Mouse (Mus musculus) forebrain, embryonic 11.5 days (tissue): Measurements from ENCODE around the gene B3gnt2. TPM values are rescaled to one million over a fixed set of nuclear protein-coding genes. Genes with fewer than 3 reads are reported as not detected.
A peak's percentile ranks its signal among the peaks of the same experiment; 100 is the strongest.

Experiments used
- ATAC-seq: fragments of 200-750 bp; cut with Nextera tagmentation; replicated peaks from 2 replicates; pipeline ENCODE4 v1.8.0; 2017; ENCODE audit warnings: moderate TSS enrichment; ENCODE audit not compliant: low FRiP score
- DNase-seq: peaks from one replicate; pipeline ENCODE4 v3.0.0-alpha.2; 2017; ENCODE audit warnings: low spot score
- H3K27ac ChIP-seq: fragments of 300-500 bp; sonication (generic); 2 replicates; pipeline ENCODE4 v1.5.1; 2014; ENCODE audit warnings: low read depth, low read length
- H3K27me3 ChIP-seq: fragments of 300-500 bp; sonication (generic); 2 replicates; pipeline ENCODE4 v1.6.1; 2014; ENCODE audit warnings: mild to moderate bottlenecking, low read length, mixed read lengths; ENCODE audit not compliant: control insufficient read depth, insufficient read depth
- H3K36me3 ChIP-seq: fragments of 300-500 bp; sonication (generic); 2 replicates; pipeline ENCODE4 v1.6.1; 2014; ENCODE audit warnings: mild to moderate bottlenecking, low read length, moderate library complexity, mixed read lengths; ENCODE audit not compliant: control insufficient read depth, insufficient read depth
- H3K4me1 ChIP-seq: fragments of 300-500 bp; sonication (generic); replicated peaks from 2 replicates; pipeline ENCODE4 v1.6.1; 2014; ENCODE audit warnings: low read length, mixed read lengths; ENCODE audit not compliant: control insufficient read depth, insufficient read depth
- H3K4me2 ChIP-seq: fragments of 300-500 bp; sonication (generic); 2 replicates; pipeline ENCODE4 v1.6.1; 2014; ENCODE audit warnings: low read depth, mild to moderate bottlenecking, low read length, moderate library complexity, mixed read lengths; ENCODE audit not compliant: severe bottlenecking
- H3K4me3 ChIP-seq: fragments of 300-500 bp; sonication (generic); 2 replicates; pipeline ENCODE4 v1.5.1; 2014; ENCODE audit warnings: low read depth, low read length
- H3K9ac ChIP-seq: fragments of 300-500 bp; sonication (generic); 2 replicates; pipeline ENCODE4 v1.6.1; 2014; ENCODE audit warnings: low read length
- H3K9me3 ChIP-seq: fragments of 300-500 bp; sonication (generic); 2 replicates; pipeline ENCODE4 v1.6.1; 2016; ENCODE audit warnings: low read length, mixed read lengths; ENCODE audit not compliant: control insufficient read depth
- WGBS: fragments of 180-500 bp; shearing (Covaris S2); extraction: QIAGEN DNeasy Blood & Tissue Kit; methylation state at CpG from one replicate; pipeline ENCODE4 v1.1.7; 2014; 5-methylcytosine and 5-hydroxymethylcytosine counted together
- polyA plus RNA-seq: library from polyadenylated mRNA; unstranded; fragments of >200 nt; fragmentation: Nextera tagmentation; extraction: Ambion mirVana; gene quantifications from 2 replicates; pipeline ENCODE4 v1.2.1, GENCODE M21; 2014

B3gnt2 gene
- polyA plus RNA-seq, 1 experiment from 2014 or later: 2.4 TPM

DNA sequence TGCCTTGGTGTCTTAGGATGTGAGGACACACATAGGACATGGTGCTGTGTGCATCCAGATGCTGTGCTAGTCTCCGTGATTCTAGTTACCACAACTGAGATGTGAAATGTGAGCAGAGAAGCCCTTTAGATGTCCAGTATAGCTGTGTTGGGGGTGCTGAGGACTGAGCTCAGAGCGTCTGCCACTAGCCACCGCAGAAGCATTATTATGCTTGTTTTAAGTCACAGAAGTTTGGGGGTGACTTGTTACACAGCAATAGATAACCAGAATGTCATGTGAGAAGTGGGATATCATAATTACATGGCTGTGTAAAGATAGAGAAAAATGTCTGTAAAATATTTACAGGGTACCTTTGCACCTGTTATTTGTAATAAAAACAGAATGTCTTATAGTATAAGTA, 109.2 kb downstream of the B3gnt2 start:
- H3K27me3 ChIP-seq: no peaks in the 10 kb centered on the region
- no peaks in the 10 kb centered on the region for H3K36me3 ChIP-seq
- H3K4me2 ChIP-seq: no peak overlapping the region
- 92% methylated on average over 3 of the region's 3 CpGs for WGBS
- DNase-seq (no peak), ATAC-seq (no peak)
- no peaks in the 10 kb centered on the region for H3K4me1 ChIP-seq
- no peaks in the 10 kb centered on the region for H3K9me3 ChIP-seq
- H3K27ac ChIP-seq: no peak overlapping the region
- H3K4me3 ChIP-seq: no peak overlapping the region
- H3K9ac ChIP-seq: no peak overlapping the region

DNA sequence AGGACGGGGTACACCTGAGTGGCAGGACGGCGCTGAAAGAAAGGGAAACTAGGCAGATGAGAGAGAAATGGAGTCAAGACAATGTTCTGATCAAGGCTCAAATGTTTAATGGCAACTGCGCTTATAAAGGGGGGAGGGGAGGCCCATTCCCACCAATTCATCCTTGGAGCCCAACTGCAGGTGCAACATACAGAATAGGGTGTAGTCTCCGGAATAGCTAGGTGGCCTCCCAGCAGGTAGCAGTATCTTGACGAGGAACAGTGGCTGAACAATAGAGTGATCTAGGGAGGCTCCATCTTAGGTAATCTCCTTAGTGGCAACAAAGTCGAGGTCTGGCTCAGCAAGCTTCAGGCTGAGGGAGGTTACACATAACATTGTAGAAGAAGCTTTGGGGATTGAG, 113.4 kb downstream of the B3gnt2 start:
- Histone ChIP-seq H3K4me3 (no peak overlapping the region), H3K27ac (no peak overlapping the region), H3K9ac (no peak overlapping the region), H3K9me3 (no peaks in the 10 kb centered on the region), H3K36me3 (no peaks in the 10 kb centered on the region), H3K27me3 (no peaks in the 10 kb centered on the region), H3K4me1 (no peaks in the 10 kb centered on the region), H3K4me2 (no peak overlapping the region)
- ATAC-seq (no peak), DNase-seq (no peak)
- 71% methylated on average over 7 of the region's 7 CpGs for WGBS

DNA sequence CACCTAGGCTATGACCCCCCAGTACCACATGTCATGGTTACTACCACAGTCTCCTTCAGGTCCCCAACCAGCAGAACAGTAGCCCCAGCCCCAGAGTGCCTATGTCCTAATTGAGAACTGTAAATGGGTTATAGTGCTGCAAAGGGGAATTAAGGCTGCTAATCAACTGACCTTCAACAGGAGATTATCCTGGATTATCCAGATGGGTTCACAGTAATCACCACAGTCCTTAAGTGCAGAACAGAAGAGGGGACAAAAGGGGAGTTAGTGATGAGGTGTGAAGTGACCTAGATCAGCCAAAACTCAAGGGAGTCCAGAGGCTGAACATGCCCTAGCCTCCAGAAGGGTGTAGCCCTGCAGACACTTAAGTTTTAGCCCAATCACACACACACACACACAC, 115.4 kb downstream of the B3gnt2 start:
- Histone ChIP-seq H3K4me1 (no peaks in the 10 kb centered on the region; the same call in 1 of the 2 replicates), H3K27ac (no peak overlapping the region)
- no peak for ATAC-seq

DNA sequence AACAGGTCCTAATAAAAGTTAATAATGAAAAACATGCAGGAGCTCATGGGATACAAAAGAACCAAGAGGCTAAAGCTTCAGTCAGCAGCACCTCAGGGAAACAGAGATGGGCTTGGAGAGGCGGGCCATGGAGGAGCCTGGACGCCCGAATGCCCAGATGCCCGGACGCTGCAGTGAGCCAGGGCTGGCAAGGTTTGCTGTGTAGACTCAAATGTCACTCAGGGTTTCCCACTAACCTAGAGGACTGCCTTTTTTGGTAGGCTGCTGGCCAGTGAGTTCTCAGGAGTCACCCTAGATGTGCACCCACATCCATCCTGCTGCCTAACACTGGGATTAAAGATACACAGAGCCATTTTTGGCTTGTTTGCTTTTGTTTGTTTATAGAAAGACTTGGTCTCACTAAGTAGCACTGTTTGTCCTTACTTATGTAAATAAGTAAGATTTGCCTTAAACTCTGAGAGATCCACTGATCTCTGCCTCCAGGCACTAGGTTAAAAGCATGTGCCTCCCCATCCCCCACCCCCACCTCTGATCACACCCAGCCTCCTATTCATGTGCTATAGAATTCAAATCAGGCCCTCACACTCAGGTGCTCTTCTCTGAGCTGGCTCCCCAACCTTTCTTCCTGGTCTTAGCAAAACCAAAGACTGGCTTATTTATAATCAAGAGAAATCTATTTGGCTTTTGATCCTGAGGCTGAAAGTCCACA, 117.0 kb downstream of the B3gnt2 start:
- Histone ChIP-seq H3K4me3 (no peak overlapping the region), H3K9me3 (no peaks in the 10 kb centered on the region), H3K4me1 (no peaks in the 10 kb centered on the region; the same call in 1 of the 2 replicates), H3K27ac (no peak overlapping the region), H3K27me3 (no peaks in the 10 kb centered on the region), H3K36me3 (no peaks in the 10 kb centered on the region), H3K4me2 (no peak overlapping the region), H3K9ac (no peak overlapping the region)
- DNase-seq: no peak
- ATAC-seq: no peak
- 89% methylated on average over 5 of the region's 5 CpGs for WGBS

More for the DNA sequence above, 115.4 kb downstream of the B3gnt2 start:
- DNase-seq: no peak
- Histone ChIP-seq H3K9ac (no peak overlapping the region), H3K36me3 (no peaks in the 10 kb centered on the region), H3K27me3 (no peaks in the 10 kb centered on the region), H3K4me3 (no peak overlapping the region), H3K9me3 (no peaks in the 10 kb centered on the region), H3K4me2 (no peak overlapping the region)

DNA sequence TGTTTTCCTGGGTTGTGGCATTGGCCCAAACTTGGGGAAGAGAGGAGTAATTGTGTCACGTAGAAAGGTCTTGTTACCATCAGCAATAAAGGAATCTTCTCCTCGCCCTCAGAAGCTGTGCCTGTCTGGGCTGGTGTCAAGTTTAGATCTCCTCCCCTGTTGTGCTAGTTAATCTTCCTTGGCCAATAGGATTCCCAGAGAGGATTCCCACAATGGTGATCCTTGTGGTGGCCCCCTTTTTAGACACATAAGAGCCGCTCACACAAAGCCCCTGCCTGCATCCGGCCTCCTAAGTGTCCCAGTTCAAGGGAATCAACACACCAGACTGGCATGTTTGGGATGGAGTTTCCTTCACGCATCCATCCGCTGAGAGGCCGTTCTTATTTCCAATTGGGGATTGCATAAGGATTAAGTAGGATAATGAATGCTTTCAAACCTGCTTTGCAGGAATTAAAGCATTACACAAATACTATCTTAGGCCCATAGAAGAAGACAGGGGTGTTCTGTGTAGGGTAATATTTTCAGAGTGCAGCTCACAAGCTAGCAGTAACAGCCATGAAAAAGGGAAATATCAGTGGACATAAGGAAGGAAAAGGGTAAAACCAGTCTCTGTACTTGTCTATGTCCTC, 118.6 kb downstream of the B3gnt2 start:
- DNase-seq (no peak), ATAC-seq (peak; percentile 73)
- 16% methylated on average over 7 of the region's 7 CpGs for WGBS
- Histone ChIP-seq H3K4me3 (no peak overlapping the region), H3K27ac (no peak overlapping the region), H3K9ac (no peak overlapping the region), H3K4me2 (no peak overlapping the region), H3K36me3 (no peaks in the 10 kb centered on the region), H3K4me1 (no peaks in the 10 kb centered on the region; the same call in 1 of the 2 replicates), H3K27me3 (no peaks in the 10 kb centered on the region), H3K9me3 (no peaks in the 10 kb centered on the region)

DNA sequence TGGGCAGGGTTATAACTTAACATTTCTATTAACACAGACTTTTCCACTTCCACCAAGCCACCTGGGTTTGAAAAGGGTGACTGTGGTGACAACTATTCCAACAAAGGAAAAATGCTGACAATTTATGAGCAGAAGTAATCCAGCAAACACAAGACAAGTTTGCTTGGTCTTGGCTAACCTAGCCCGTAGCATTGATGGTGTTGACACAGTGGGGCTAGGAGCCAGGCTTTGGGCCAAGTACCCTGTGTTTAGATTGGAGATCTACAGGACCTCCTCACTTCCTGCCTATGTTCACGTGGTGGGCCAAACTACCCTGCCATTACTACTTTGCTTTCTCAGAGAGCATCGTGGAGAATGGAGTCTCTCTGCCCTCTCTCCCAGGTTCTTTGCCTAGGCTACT, 119.3 kb downstream of the B3gnt2 start:
- WGBS: 81% methylated on average over 3 of the region's 3 CpGs
- Histone ChIP-seq H3K4me1 (no peaks in the 10 kb centered on the region; the same call in 1 of the 2 replicates), H3K36me3 (no peaks in the 10 kb centered on the region), H3K9me3 (no peaks in the 10 kb centered on the region), H3K4me2 (no peak overlapping the region), H3K27me3 (no peaks in the 10 kb centered on the region), H3K4me3 (no peak overlapping the region), H3K9ac (no peak overlapping the region), H3K27ac (no peak overlapping the region)
- ATAC-seq (no peak), DNase-seq (no peak)

DNA sequence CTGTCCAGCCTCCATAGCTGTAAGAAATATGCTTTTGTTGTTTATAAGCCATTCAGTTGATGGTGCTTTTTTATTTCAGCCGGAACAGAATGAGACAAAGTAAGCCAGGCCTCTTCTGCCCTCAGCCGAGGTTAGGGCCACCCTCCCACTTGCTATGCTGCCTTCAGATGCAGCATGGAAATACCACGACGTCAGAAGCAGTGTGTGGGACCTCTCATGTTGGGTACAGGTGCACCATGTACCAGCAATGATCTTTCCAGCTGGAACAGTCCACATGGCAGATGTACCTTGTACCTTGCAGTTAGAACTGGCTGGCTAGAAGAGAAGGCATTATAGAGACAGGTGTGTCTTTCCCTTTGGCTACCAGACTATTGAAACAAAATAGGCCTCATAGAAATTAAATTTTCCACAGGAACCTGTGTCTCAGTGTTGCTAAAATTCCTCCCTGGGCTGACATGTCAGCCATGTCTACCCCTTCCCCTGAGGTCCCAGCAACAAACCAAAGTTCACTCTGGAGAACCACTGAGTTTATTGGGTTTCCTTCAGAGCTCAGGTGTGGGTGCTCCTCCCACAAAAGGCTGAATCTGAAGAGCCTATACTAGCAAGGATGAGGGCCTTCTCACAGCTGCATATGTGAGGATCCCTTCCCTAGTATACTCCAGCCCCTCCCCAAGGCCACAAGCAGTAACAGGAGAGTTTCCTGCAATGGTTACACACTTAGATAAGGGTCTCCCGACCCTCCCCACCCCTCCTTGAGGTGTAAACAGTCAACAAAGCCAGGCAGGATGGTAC, 121.1 kb downstream of the B3gnt2 start:
- no peak for DNase-seq

DNA sequence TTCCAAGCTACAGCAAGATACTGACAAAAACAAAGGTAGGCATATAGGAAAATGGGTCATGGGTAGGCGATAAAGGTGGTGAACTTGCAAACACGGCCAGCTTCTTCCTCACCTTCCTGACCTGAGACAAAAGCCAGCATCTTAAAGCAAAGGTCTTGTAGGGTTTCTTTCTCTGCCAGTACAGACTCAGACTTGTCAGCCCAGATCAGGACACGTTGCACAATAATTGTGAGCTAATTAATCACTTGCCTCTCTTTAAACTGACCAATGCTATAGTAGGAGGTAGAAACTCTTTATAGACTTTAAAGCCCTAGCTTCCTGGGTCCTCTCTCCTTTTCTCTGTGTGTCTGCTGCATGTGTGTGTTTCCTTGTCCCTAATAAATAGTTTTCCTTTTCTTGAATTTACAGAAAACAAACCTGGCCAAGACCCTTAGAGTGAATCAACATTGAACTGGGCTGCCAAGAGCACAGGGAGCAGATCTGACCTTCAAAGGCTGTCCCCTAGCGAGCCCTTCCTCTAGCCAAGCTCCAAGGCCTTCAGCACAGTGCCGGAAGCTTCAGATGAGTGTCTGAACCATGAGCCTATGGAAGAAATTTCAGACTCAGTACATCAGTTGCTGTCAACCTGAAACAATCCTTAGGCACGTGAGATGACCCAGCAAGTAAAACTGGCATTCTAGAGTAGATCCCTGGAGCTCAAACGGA, 124.1 kb downstream of the B3gnt2 start:
- no peak for ATAC-seq
- no peaks in the 10 kb centered on the region for H3K9me3 ChIP-seq
- no peak overlapping the region for H3K4me3 ChIP-seq
- no peak overlapping the region for H3K27ac ChIP-seq
- H3K4me2 ChIP-seq: no peak overlapping the region
- H3K9ac ChIP-seq: no peak overlapping the region
- no peaks in the 10 kb centered on the region for H3K4me1 ChIP-seq
- no peaks in the 10 kb centered on the region for H3K36me3 ChIP-seq
- H3K27me3 ChIP-seq: no peaks in the 10 kb centered on the region
- no peak for DNase-seq
- 82% methylated on average over 7 of the region's 7 CpGs for WGBS

More for the DNA sequence above, 121.1 kb downstream of the B3gnt2 start:
- H3K36me3 ChIP-seq: no peaks in the 10 kb centered on the region
- no peaks in the 10 kb centered on the region; the same call in 1 of the 2 replicates for H3K4me1 ChIP-seq
- 82% methylated on average over 5 of the region's 5 CpGs for WGBS
- no peak overlapping the region for H3K9ac ChIP-seq
- no peaks in the 10 kb centered on the region for H3K27me3 ChIP-seq
- ATAC-seq: no peak
- no peaks in the 10 kb centered on the region for H3K9me3 ChIP-seq
- no peak overlapping the region for H3K4me3 ChIP-seq
- no peak overlapping the region for H3K4me2 ChIP-seq
- no peak overlapping the region for H3K27ac ChIP-seq
